Mouse (Mus musculus) left cerebral cortex, adult 9 months (tissue): ENCODE measurements around the gene Id1.
A peak's percentile ranks its signal among the peaks of the same experiment; 100 is the strongest.

Experiments
- DNase-seq, 2 experiments: peaks; one replicate each; pipeline ENCODE4 v3.0.0; 2022; ENCODE audit warnings: low spot score in 2 of 2

Gene Id1

DNA sequence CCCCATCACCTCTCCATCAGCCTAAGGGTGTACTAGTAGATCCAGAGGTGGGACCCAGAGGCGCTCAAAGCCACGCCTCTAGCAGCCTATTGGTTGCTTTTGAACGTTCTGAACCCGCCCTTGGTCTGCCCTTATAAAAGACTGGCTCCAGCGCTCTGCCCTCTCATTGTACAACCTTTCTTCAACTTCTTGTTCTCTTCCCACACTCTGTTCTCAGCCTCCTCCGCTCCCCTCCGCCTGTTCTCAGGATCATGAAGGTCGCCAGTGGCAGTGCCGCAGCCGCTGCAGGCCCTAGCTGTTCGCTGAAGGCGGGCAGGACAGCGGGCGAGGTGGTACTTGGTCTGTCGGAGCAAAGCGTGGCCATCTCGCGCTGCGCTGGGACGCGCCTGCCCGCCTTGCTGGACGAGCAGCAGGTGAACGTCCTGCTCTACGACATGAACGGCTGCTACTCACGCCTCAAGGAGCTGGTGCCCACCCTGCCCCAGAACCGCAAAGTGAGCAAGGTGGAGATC lies at the start of gene Id1:
TSS of gene Id1 (plus strand) at position 162 of the 512 bp plus-strand sequence.
- peak in 1 of 2 experiments; percentile 53 for DNase-seq

DNA sequence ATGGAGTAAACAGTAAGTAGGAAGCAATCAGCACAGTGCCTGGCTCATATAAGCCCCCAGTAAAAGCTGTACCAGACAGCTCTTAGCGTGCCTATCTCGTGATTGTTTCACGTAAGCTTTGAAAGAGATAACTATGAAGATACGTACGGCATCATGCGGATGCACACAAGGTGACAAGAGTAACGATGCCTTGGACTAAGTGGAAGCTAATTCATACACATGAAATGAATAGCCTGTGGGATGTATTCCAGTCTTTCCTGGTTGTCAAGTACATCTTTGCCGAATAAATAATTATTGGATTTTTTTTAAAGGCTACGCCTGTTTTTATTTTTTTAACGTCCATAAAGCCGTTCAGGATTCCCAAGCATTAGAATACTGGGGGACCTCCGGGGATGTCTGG lies 49.7 kb upstream of the Id1 start:
- DNase-seq: no peak

DNA sequence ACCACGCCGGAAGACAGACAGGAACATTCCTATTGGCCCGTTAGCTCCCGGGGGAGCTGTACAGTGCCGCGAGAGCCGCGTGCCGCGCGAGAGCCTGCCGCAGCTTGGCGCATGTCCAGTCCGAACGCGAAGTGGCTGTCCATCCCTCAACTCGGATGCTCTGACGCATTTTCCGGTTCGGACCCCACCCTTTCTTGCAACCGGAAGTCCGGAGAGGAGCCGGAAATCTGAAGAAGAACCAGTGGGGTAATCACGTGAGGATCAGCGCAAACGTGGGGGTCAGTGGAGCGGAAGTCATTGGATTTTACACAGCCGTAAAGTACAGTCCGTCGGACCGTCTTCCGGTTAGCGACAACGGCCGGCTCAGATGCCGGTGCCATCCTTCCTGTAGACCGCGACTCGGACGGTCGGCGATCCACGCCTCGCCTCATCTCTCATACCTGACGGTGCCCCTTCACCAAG lies 49.2 kb upstream of the Id1 start, which contains the start of gene Mcts2:
TSS of gene Mcts2 (plus strand) at position 230 of the 462 bp plus-strand sequence.
- peak; percentile 93 to 95 for DNase-seq

DNA sequence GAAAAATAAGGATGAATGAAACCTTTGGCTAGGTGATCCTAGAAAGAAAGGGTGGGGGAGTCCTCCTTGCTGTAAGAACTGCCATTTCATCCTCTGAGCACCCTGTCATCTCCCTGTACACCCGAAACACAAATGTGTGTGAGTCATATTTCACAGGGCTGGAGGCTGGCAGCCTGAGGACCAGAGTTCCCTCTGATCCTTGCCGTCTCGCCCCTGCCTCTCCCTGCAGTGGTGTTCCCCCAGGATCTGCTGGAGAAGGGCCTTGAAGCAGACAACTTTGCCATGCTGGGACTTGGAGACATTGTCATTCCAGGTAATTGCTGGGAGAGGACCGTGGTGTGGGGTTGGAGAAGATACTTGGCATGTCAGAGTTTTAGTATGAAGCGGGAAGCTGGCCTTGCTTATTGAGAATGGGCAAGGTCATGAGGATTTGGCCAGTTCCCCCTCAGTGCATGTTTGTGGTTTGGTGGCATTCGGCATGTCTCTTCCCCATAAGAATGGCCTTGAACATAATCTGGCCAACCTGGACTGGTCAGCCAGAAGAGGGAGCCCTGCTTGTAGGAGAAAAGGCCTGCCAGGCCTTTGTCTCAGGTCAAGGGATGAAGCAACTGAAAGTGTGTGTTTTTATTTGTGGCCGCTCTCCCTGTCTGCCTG lies 44.4 kb upstream of the Id1 start:
- no peak for DNase-seq

DNA sequence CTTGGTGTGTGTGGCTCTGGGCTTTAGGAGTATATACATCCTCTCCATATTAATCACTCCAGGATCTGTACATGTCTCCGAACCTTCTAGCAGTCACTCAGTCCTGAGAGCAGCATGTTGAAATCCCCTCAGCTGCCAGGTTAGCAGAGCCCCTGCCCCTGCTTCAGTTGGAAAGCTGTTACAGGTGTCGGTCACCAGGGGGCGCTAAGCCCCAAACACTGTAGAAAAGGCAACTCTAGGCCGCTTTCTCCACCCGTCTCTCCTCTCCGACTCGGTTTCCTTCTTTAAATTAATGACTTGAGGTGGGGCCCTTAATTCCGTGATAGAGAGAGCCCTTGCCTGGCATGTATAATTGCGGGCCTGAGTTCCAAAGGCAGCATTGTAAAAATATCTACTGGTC lies 42.8 kb upstream of the Id1 start:
- DNase-seq: peak in 1 of 2 experiments; percentile 69

DNA sequence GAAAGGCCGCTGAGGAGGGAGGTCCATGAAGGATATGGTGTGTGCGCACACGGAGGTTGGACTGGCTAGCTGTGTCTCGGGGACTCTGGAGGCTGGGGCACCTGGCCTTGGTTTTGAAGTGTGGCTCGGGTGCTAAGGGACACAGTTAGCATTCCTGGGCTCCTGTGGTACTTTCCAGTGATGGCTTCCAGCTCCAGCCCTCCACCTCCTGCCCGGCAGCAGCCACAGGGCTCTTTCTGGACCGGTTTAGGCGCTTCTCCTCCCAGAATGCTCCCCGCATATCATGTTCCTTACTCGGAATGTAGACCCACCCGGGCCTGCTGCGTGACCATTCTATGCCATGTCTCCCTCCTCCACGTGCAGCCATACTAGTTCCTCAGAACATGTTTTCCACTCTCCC lies 42.3 kb upstream of the Id1 start:
- no peak for DNase-seq

DNA sequence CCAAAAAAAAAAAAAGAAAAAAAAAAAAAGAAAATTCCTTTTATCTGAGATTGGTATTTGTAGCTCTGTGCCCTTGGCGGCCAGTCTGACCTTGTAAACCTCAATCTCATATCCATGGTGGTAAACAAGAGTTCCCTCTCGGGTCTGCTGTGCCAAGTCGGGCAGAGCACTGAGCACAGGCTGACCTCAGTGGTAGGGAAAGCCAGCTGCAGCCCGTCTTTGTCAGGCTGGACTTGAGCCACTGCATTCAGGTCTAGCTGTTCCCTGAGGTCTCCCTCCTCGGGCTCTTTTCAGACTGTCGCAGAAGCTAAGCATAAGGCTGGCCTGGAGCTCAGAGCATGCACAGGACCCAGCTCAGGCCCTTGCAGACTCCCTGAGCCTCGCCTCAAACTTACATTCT lies 41.3 kb upstream of the Id1 start:
- DNase-seq: no peak

DNA sequence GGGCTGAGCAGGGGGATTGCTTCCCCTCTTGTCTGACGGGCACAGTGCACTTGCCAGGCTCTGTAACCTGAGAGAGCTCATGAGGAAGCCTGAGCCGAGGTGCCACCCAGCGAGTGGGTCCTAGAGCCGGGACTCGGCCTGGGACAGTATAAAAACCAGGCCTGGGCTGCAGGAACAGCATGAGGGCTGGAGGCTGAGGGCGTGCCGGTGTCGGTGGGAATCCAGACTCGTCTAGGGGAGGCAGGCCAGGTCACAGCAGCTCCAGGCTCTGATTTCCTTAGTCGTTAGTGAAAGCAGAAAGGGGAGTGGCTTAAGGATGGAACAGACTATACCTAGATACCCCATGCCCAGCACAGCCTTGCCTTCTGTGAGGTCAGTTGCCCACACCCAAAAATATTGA lies 40.0 kb upstream of the Id1 start:
- DNase-seq: no peak

DNA sequence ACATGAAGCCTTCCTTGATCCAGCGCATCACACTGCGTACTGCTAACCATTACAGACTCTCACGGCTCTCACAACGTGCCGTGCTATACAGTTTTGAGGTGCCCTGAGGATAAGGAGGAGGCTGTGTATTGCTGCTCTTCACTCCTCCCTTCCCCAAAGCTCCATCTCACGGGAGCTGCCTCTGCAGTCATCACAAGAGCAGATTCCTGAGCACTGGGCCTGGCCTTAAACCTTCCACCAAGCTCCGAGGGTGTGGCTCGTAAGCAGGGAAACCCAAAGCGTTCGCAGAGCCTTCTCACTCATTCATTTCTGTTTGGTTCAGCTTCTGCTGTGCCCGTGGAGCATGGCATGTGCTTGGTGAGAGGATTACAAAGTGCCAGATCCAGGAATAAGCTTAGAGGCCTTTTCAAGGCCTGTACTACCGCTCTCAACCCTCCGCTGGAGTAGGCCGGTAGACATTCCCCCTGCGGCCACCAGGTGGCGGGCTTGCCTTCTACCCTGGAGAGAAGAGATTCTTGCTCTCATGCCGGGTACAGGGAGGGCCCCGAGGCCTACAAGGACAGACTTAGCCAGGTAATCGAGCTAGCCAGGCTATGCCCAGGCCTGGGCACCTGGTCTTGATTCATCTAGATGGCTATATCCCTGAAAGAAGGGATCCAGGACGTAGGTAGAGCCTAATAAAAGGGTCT lies 39.4 kb upstream of the Id1 start:
- DNase-seq: peak; percentile 75 to 95

DNA sequence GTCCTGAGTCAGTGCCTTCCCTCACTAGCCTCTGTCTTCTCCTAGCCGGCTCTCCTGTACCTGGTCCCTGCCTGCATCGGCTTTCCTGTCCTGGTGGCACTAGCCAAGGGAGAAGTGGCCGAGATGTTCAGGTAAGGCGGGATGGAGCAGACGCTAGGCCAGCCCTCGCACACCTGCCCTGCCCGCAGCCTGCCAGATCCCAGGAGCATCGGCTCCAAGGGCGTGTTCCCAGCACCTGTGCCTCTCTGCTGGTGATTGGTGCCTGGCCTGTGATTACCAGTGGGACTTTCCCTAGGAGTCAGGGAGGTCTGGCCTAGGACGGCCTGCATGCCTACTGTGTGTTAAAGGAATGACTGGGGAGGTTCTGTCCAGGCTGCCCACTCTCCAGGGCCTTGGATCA lies 35.9 kb upstream of the Id1 start:
- no peak for DNase-seq

DNA sequence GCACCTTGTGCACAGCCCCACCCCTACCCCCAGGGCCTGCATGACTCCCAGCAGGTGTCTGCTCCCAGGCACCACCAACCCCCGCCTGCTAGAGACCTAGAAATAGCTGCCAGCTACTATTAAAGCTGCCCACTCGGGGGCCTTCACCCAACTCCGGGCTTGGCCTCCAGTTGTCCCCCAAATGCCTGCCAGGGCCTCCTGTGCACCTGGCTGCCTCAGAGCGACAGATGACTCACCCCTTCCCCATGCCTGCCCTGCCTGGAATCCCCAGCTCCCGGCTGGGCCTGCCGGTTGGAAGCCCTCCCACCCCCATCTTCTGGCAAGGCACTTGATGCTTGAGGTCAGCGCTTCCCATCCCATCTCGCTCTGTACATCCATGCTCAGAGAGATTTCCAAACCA lies 35.3 kb upstream of the Id1 start:
- no peak for DNase-seq

DNA sequence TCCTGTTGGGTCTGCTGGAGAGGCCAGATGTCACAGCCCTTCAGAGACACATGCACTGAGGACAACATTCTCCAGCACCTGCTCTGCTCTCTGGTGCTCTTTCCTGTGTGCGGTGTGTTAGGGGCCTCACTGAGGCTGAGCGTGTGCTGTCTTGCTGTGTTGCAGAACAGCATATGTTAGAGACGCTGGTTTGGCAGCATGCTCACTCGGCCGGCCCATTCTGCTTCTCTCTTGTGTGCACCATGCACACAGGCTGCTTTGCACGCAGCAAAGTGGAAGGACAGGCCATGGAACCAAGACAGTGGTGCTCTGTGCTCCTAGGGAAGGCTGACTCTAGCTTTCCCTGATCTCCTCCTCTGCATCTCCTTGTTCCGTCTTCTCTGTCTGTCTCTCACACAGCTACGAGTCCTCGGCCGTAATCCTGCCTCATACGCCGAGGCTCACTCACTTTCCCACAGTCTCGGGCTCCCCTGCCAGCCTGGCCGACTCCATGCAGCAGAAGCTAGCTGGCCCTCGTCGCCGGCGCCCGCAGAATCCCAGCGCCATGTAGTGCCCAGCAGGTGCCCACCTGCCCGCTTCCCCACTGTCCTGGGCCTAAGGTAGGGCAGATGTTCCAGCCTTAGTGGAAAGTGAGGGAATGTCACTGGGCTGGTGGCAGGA lies 32.3 kb upstream of the Id1 start:
- DNase-seq: no peak

DNA sequence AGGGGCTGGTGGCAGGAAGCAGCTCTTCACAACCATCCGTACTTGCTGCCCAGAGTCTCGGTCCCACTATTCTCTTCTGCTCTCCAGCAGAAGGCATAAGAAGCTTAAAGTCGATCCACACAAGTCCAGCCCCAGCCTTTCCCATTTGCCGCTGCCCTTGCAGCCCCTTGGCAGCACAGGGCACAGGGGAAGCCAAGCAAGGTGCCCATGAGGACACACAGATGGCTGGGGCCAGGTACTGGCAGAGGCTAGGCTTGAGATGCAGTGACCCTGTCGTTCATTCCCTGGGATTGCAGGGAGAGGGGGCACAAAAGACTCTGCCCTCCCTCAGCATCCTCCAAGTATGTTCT lies 31.8 kb upstream of the Id1 start:
- no peak for DNase-seq

DNA sequence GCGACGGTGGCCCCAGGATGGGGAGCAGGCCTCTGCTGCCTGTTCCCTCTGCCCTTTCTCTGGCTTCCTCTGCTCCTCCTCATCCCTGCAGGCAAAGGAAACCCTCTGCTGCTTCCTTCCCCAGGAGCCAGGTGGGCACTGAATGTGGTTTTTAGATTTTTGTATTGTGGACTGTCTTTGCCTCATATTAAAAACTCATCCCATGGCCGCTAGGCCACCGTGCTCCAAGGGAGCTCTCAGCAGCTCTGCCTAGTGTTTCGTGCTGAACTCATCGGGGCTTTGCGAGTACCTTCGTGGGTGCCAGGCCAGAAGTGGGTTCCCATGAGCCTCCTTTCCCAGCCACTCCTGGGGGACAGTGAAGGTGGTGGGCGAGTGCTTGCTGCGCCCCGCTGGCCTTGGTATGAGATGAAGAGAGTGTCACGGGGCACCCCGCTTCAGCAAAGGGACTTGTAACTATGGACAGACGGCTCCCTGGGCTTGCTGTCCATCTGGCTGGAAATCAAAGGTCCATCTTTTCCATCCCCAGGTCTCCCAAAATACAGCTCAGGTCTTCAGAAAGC lies 31.2 kb upstream of the Id1 start:
- no peak for DNase-seq

DNA sequence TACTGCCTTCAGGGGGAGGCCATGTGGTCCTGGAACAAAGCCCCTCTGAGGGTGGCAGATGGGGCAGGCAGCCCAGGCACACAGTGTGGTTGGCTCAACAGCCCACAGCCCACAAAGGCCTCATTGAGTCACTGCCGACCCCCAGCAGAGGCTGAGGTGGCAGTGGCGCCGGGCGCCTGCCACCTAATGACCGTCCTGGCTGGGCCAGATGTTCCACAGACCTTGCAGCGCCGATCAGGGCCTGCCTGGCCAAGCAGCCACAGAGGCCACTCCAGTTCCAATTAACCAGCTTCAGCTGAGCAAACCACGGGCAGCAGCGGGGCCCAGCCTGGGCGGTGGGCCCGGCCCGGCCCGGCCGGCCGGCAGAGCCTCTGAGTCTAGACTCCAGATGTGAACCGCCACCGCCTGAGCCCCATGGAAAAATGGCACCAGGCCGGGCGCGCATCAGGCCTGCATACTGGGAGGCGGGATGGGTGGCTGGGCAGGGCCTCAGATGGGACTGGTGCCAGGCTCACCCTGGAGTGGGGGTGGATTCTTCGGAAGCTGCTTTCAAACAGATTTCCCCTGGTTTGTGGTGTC lies 30.0 kb upstream of the Id1 start:
- DNase-seq: peak in 1 of 2 experiments; percentile 51

DNA sequence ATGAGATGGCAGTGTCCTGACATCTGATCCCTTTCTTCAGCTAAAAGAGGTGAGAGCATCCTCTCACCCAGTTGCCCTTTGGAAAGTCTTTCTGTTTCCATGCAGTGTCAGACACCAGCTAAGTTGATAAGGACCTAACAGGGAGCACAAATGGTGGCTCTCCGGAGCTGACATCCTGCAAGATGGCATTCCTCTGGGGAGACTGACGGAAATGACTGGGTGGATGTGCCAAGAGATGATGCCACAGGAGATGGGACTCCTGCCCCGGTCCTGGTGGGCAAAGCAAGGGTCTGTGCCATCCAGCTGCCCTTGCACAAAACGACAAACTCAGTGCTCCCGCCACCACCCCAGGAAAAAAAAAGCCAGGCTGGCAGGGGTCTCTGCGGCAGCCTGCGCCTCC lies 28.9 kb upstream of the Id1 start:
- DNase-seq: no peak

DNA sequence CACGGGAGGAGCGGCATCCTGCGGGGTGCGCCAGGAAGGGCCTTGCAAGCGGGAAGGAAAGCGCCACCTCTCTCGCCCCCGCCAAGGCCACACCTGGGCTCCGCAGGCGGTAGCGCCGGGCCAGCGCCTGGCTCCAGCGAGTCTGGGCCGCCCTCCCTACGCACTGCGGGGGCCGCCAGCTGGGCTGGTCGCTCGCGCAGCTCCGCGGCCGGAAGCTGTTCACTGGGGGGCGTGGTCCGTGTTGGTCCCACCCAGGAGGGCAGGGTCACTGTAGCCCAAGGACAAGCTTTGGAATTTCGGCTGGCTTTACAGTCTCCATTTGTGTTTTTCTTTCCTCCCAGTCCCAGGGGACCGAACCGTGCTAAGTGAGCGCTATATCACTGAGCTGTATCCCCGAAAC lies 28.4 kb upstream of the Id1 start:
- DNase-seq: peak in 1 of 2 experiments; percentile 79

DNA sequence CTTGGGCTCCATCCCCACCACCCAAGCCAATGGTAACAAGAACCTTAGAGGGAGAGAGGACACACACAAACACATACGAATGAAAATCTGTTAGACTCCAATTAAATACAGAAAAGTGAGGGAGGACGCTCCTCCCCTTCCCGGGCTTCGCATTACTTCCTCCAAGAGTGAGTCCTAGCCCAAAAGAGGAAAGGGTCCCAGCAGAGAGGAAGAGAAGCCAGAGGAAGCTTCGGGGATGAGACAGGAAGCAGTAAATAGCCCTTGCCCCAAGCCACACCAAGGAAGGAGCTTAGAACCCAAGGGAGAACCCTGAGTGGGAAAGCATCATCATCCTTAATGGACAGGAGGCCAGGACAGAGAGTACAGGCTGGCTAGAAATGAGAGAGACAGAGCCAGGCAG lies 27.0 kb upstream of the Id1 start:
- DNase-seq: no peak

DNA sequence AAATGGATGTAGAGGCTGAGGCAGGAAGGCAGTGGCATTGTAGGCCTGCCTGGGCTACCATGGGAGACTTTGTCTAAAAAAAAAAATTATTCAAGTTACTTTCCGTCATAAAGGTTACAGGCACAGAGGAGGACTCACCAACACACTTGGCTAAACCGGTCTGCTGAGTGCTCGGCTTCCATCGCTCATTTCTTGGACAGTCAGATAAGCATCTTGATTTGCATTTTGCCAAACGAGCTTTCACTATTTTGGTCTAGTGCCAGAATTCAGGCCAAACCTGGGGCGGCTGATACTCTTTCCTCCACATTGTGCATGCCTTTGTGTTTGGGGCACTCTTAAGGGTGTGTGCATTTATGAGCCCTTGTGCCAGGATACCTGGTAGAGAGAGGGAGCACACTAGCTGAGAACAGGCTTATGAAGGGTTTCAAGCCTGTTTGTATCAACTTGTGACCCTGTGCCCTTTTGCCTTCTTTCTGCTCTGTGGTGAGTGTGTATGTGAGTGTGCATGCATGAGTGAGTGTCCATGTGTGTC lies 19.7 kb upstream of the Id1 start:
- no peak for DNase-seq

DNA sequence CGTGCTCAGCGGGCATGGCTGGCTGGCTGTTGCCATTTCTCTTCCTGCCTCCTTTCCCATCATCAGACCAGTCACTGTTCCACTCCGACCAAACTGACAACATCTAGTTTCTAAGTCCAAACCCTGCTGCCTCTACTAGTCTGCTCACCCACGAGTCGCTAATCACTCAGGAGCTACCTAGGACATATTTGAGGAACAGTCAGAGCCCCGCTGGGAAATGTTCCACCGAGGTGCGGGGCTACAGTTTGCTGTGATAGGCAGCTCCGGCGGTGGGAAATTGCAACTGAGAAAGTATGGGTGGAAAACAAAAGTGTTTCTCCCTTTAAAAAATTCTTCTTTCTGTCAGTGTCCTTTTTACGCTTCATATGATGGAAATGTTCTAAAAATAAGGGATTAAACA lies 18.4 kb upstream of the Id1 start:
- DNase-seq: no peak

DNA sequence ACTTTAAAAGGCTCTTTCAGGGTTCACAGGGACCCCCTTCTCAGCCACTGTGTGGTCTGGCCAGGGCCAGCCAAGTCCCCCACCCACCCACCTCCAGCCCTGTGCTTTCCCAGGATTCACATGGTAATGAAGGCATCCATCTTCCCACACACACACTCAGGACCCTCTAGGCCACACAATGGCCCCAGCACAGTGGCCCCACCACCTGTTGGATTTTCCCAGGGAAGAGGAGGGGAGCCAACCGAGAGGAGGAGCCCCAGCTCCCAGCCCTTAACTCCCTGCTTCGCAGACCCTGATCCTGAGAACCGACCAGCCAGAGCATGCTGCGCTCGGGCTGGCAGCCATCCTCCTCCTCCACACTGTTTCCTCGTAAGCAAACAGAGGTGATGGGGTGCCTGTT lies 18.0 kb upstream of the Id1 start:
- no peak for DNase-seq
